Mouse (Mus musculus) bone marrow macrophage, adult 2 months (primary cell): ENCODE data around the gene Bola2.

Experiments used
- CTCF ChIP-seq: IDR thresholded peaks from 2 replicates; pipeline ENCODE4 v1.5.1; 2012; ENCODE audit warnings: low read depth, mild to moderate bottlenecking, low read length, moderate library complexity
- POLR2A ChIP-seq: IDR thresholded peaks from 2 replicates; pipeline ENCODE4 v1.6.1; 2012; ENCODE audit warnings: mild to moderate bottlenecking, low read depth, low read length, borderline replicate concordance

- TF ChIP-seq POLR2A: no peak
- TF ChIP-seq CTCF: no peak
Measured at GRCm38 (mm10) chr7:126741452-126741851, 46.3 kb downstream of the Bola2 start.
